Mouse (Mus musculus) small intestine, adult 2 months (tissue): ENCODE measurements around the gene Nfe2l1.

Source experiments
- CTCF ChIP-seq: fragments of 200-500 bp; IDR thresholded peaks from 2 replicates; pipeline ENCODE4 v1.5.1; 2012; ENCODE audit warnings: low read depth, mild to moderate bottlenecking, control low read depth, inconsistent platforms, low read length, moderate library complexity, mixed read lengths; ENCODE audit not compliant: insufficient replicate concordance, insufficient read length; ENCODE audit errors: extremely low read depth
- POLR2A ChIP-seq: fragments of 200-500 bp; IDR thresholded peaks from 2 replicates; pipeline ENCODE4 v1.6.1; 2012; ENCODE audit warnings: low read depth, mild to moderate bottlenecking, control low read depth, inconsistent platforms, low read length, moderate library complexity

DNA sequence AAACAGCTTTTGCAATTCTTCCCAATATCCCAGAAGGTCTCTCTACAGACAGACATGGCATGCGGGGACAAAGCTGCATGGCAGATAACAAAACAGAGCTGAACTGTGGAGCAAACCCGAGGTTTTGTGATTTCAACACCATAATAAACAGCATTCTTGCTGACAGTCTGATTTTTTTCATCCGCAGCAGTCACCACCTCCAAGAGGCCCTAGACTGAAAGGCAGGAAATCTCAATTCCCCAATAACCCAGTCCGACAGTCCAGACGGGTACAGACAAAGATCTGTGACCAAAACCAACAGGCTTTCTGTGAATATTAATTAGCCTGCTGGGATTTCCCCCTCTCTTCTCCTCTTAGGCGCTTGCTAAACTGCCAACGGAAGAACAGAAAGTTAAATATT lies 54.1 kb downstream of the Nfe2l1 start:
- TF ChIP-seq CTCF (no peak), POLR2A (no peak)
